Mouse (Mus musculus): ENCODE data around the gene 4833427G06Rik.

DNA sequence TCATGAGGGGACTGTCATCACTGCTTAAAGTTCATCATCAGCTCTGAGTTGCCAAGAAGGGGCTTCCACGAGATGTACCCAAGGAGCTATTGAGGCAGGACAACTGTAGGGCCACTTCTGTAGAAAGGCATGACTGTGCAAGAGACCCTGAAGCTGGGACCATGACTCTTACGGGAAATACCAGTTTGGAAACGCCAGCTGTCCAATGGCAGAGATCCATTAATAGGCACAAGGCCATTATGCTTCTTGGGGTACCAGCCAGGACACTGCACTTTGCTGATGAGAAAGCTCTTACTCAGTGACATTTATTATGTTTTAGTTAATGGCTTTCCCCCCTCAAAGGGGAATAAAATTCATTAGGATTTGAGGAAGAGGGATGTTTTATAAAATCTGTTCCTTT lies 38.8 kb upstream of the 4833427G06Rik start:
- TF ChIP-seq CTCF (IDR thresholded peaks at IDR 0.05; ENCODE audit: borderline replicate concordance, control insufficient read depth, extremely low read depth, insufficient read depth, low read length, poor library complexity) = no peak
- TF ChIP-seq POLR2A (IDR thresholded peaks at IDR 0.05; ENCODE audit: control insufficient read depth, extremely low read depth, insufficient read depth, low read length, poor library complexity) = no peak

Measured in thymus, adult 2 months (tissue).